Comparison of ENCODE assay signal across 28 mouse cellular contexts in the genomic region with DNA sequence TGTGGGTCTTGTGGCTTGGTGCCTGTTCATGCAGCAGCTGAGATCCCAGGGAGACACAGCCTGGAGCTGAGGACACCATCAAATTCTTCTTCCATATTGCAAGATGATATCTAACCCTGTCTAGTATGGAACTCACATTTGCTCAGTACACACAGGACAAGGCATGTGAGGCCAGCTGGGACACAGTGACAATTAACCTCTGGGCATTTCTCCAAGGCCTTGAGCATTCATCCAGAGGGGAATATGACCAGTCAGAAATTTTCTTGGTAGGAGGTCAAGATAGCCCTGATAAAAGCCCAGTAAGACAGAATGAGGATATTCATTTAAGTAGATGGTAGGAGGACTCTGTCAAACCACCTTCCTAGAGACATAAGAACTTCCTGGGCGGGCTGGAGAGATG. TPM values are rescaled to one million over a fixed set of nuclear protein-coding genes. Genes with fewer than 3 reads are reported as not detected.
DNase-seq lines count a peak whose midpoint lies in the region; ATAC-seq and TF ChIP-seq lines count a peak whose summit lies in the region.
"Had no signal": no experiment of that assay in that cellular context is flagged by ENCODE, and none has a peak within 500 bp of the region (broad histone marks: within the 10 kb centered on the region; RNA-seq: fewer than 3 reads in every experiment).

No protein-coding gene starts in this region.

- H3ac ChIP-seq in myocyte (ENCODE audit: control insufficient read depth, insufficient read length): no peak overlapping the region

- no peak overlapping the region for H3K4me2 ChIP-seq in kidney, postnatal 0 days (ENCODE audit: low read length)
- H3K4me2 ChIP-seq in kidney, embryonic 16.5 days (replicated peaks; ENCODE audit: low read depth, low read length): no peak overlapping the region
- H3K4me2 ChIP-seq in myocyte (ENCODE audit: low read depth): no peak overlapping the region
- H3K4me2 ChIP-seq: embryonic facial prominence, embryonic 13.5 days; forebrain, embryonic 15.5 days; heart, embryonic 15.5 days; limb, embryonic 13.5 days; liver, embryonic 13.5 days; midbrain, embryonic 11.5 days; neural tube, embryonic 13.5 days had no signal

- H3K36me3 ChIP-seq in kidney, postnatal 0 days (ENCODE audit: insufficient read depth, low read length): no peaks in the 10 kb centered on the region
- no peaks in the 10 kb centered on the region for H3K36me3 ChIP-seq in kidney, embryonic 16.5 days (ENCODE audit: insufficient read depth, low read length)
- H3K36me3 ChIP-seq in myocyte (ENCODE audit: control insufficient read depth, insufficient read depth): no peaks in the 10 kb centered on the region
- H3K36me3 ChIP-seq: embryonic facial prominence, embryonic 13.5 days; forebrain, embryonic 10.5 days; forebrain, embryonic 15.5 days; G1E; heart, embryonic 10.5 days; heart, embryonic 15.5 days; limb, embryonic 13.5 days; liver, embryonic 13.5 days; neural tube, embryonic 13.5 days had no signal

- no peak overlapping the region for H3K4me3 ChIP-seq in kidney, postnatal 0 days (replicated peaks; ENCODE audit: low read depth, low read length)
- no peak overlapping the region for H3K4me3 ChIP-seq in kidney, embryonic 16.5 days (ENCODE audit: low read length)
- no peak overlapping the region for H3K4me3 ChIP-seq in myocyte
- H3K4me3 ChIP-seq: embryonic facial prominence, embryonic 13.5 days; forebrain, embryonic 10.5 days; forebrain, embryonic 15.5 days; heart, embryonic 10.5 days; heart, embryonic 15.5 days; limb, embryonic 13.5 days; liver, embryonic 13.5 days; neural tube, embryonic 13.5 days had no signal

- TF ChIP-seq POLR2A in myocyte (IDR thresholded peaks at IDR 0.05; ENCODE audit: insufficient read length, low read depth): no peak

- no peak for ATAC-seq in cerebellum, adult (ENCODE audit: insufficient number of reproducible peaks, low FRiP score, low TSS enrichment)
- no peak for ATAC-seq in kidney, postnatal 0 days (replicated peaks; ENCODE audit: low FRiP score, low read depth)
- no peak for ATAC-seq in kidney, embryonic 16.5 days (ENCODE audit: low FRiP score, low TSS enrichment)
- ATAC-seq: forebrain, embryonic 15.5 days; hindbrain, embryonic 16.5 days; midbrain, embryonic 16.5 days; Patski had no signal

- no peak overlapping the region for H3K27ac ChIP-seq in kidney, postnatal 0 days
- H3K27ac ChIP-seq in kidney, embryonic 16.5 days (ENCODE audit: low read length): no peak overlapping the region
- H3K27ac ChIP-seq: embryonic facial prominence, embryonic 13.5 days; forebrain, embryonic 10.5 days; forebrain, embryonic 15.5 days; heart, embryonic 10.5 days; heart, embryonic 15.5 days; limb, embryonic 13.5 days; liver, embryonic 13.5 days; neural tube, embryonic 13.5 days; stomach, postnatal 0 days had no signal

- 67% methylated on average over 1 of the region's 1 CpGs for WGBS in kidney, postnatal 0 days
- WGBS in kidney, embryonic 16.5 days: 95% methylated on average over 1 of the region's 1 CpGs

- H3K27me3 ChIP-seq in kidney, postnatal 0 days (ENCODE audit: insufficient read depth, low read length): no peaks in the 10 kb centered on the region
- H3K27me3 ChIP-seq in kidney, embryonic 16.5 days (ENCODE audit: insufficient read depth, low read length): no peaks in the 10 kb centered on the region
- no peaks in the 10 kb centered on the region for H3K27me3 ChIP-seq in myocyte (ENCODE audit: control insufficient read depth, insufficient read depth, insufficient read length)
- H3K27me3 ChIP-seq: embryonic facial prominence, embryonic 13.5 days; forebrain, embryonic 15.5 days; heart, embryonic 15.5 days; limb, embryonic 13.5 days; liver, embryonic 13.5 days; neural tube, embryonic 13.5 days; Patski had no signal

- no peaks in the 10 kb centered on the region for H3K79me2 ChIP-seq in myocyte (ENCODE audit: control insufficient read depth, insufficient read depth)

- no peaks in the 10 kb centered on the region for H3K4me1 ChIP-seq in kidney, postnatal 0 days (replicated peaks; ENCODE audit: insufficient read depth, low read length)
- 0 out of 2 replicates have a peak, but pooled peaks cover 4% of the 10 kb centered on the region for H3K4me1 ChIP-seq in kidney, embryonic 16.5 days (ENCODE audit: insufficient read depth, low read length)
- H3K4me1 ChIP-seq: forebrain, embryonic 10.5 days; forebrain, embryonic 15.5 days; limb, embryonic 13.5 days; liver, embryonic 13.5 days; neural tube, embryonic 13.5 days had no signal

- peak; percentile 35 to 48 for DNase-seq in cerebellum, postnatal 10 days
- DNase-seq in kidney, postnatal 0 days (ENCODE audit: low spot score): peak; percentile 41
- DNase-seq in adipocyte (ENCODE audit: low spot score): peak; percentile 58
- DNase-seq in heart, adult 11 months: no peak
- DNase-seq: cerebellum, adult 9-10 months; gastrocnemius, postnatal 10 days; liver, embryonic 13.5 days; lung, adult 2 months; lung, postnatal 36 days; right cerebral cortex, postnatal 4 days; thymus, adult 18-20 months; thymus, postnatal 25 days had no signal

- no peak overlapping the region for H3K9ac ChIP-seq in kidney, postnatal 0 days (ENCODE audit: low read depth, low read length)
- H3K9ac ChIP-seq in kidney, embryonic 16.5 days (replicated peaks; ENCODE audit: low read length): no peak overlapping the region
- H3K9ac ChIP-seq: embryonic facial prominence, embryonic 13.5 days; forebrain, embryonic 15.5 days; heart, embryonic 15.5 days; limb, embryonic 13.5 days; liver, embryonic 13.5 days; neural tube, embryonic 13.5 days had no signal

- no peak for TF ChIP-seq CTCF in kidney, postnatal 0 days (IDR thresholded peaks at IDR 0.05; ENCODE audit: low read depth)

- no peaks in the 10 kb centered on the region for H3K9me3 ChIP-seq in kidney, postnatal 0 days (replicated peaks; ENCODE audit: low read length)
- H3K9me3 ChIP-seq in kidney, embryonic 16.5 days (ENCODE audit: low read length): no peaks in the 10 kb centered on the region
- H3K9me3 ChIP-seq: embryonic facial prominence, embryonic 13.5 days; forebrain, embryonic 10.5 days; forebrain, embryonic 15.5 days; G1E; heart, embryonic 10.5 days; heart, embryonic 15.5 days; limb, embryonic 13.5 days; liver, embryonic 13.5 days; neural tube, embryonic 13.5 days had no signal

TF ChIP-seq in myocyte, 11 proteins besides CTCF, POLR2A, EP300 and RAD21:
- TF ChIP-seq MYOD1 (IDR thresholded peaks at IDR 0.05; ENCODE audit: control insufficient read depth in 1 of 3, insufficient read length in 2 of 3, low read depth in 2 of 3): peak in 2 of 3 experiments; percentile 1 to 35
- TF ChIP-seq CEBPB (IDR thresholded peaks at IDR 0.05; ENCODE audit: insufficient read depth, poor library complexity, severe bottlenecking): no peak
TF ChIP-seq in myocyte: peak in this region for 1.

RNA-seq across cellular contexts. Expression of a gene that starts 56.9 kb away (rescaled TPM):
- polyA plus RNA-seq in kidney, postnatal 0 days (2015; fragmentation: Nextera tagmentation; extraction: Ambion mirVana): 8.7 and 9.8 TPM in 2 replicates
- 7.7 and 8.2 TPM in 2 replicates for polyA plus RNA-seq in kidney, embryonic 16.5 days (2015; fragmentation: Nextera tagmentation; extraction: Ambion mirVana)
- 0.12 TPM for polyA plus RNA-seq in myocyte (2012; fragmentation: generic; extraction: Trizol)
